Mouse (Mus musculus) CD4-positive helper T cell, adult 2 months (primary cell): ENCODE results near the gene Cerk.
"Not testable (repeated sequence)": the region's sequence is repeated elsewhere in the genome, so short reads cannot be mapped to it uniquely, and the experiment has no call there.

Experiments used
- DNase-seq: peaks from one replicate; pipeline ENCODE4 v3.0.0-alpha.2; 2012; ENCODE audit warnings: low read depth, missing footprints, low spot score

Cerk gene

DNA sequence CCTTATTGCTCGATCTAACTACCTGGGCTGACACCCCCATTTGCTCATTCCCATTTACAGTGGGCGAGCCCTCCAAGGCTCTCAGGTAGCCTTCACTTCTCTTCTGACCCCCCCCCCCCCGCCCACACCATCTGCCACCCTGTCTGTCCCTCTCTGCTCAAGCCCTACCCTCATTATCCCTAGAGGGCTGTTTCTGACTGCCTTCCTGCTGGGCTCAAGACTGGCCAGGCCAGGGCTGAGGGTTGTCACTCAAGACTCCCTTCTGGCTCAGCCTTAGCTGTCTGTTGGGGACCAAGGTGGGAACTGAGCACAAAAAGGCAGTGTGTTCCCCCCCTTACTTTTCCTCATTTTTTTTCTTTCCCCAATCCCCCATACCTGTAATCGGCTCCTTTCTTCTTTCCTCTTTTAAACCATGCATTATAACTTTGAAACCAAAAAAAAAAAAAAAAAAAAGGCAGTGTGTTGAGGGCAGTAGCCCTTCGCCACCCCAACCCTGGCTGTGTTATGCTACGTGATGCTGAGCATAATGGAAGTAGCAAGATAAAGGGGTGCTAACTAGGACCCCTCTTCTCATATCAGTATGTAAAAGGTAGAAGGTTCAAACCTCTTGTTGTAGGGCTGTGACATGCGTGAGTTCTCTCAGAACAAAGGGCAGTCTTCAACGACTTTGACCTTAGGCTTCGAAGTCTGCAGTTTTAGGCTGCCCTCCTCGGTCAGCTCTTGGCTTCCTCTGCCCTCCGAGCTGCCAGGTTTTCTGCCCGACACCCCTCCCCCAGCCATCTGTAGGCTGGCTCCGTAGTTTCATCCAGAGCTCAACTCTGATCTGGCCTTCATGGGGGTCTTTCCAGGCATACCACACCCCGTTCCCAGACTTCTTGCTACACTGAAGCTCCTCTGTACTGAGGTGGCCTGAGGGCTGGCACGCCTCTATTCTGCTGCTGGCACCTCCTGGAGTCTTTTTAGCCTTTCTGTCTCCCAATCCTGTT lies 68.5 kb downstream of the Cerk start:
- no peak for DNase-seq

DNA sequence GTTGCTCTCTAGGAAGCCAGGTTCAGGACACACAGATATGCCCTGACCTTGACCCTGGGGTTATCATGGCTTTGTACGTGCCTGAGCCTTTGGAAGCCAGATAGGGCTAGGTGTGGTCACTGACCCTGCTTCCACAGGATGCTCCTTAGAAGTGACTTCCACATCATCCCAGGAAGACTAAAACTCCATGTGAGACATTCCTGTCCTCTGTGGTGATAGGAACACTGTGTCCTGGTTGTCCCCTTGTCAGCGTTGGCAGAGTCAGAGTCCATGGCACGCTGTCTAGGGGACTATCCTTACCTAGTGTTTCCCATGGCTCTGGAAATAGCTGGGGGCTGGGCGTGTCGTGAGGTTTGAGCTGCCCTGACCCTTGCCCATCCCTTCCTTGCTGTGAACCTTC lies 69.5 kb downstream of the Cerk start:
- DNase-seq, result no peak

DNA sequence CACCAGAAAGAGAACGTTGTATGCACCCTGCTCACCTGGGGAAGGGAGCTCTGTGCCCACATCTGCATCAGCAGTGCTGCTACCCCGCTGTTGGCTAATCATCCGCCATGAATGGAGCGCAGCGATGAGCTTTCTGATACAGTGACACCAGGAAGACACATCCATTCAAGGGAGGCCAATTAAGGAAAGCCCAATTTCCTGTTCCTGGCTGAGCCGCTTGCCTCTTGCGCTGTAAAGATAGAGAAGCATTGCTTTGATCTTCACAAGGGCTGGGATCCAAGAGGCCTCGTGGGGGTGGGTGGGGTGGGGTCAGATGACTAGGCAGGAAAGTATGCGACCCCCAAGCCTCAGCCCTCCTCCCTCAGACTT lies 72.6 kb downstream of the Cerk start:
- DNase-seq, result peak; percentile 28

DNA sequence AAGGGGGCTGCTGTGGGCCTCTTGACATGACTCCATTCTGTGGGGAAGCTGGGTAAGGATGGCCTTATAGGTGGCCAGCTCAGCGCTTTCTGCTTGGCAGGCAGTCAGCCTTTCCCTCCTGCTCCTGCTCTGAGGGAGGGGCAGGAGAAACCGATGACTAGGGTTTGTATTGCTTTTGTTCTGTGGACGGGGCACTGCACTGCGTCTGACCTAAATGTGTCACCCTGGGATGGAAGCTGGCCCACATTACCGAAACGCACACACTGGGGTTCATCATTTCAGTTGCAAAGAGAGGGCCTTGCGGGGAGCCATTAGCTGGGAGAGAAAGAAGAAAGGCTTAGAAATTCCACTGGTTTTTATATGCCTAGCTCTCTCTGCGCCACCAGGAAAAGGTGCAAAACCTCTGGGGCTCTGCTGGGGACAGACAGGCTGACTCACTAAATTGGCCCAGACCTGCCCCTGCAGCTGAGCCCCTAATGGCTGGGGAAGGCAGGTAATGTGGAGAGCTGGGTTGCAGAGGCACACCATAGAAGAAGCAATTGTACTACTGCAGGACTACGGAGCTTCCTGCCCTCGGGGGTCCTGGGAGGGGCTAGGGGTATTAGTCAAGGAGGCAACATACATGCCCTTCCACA lies 73.1 kb downstream of the Cerk start:
- no peak for DNase-seq

DNA sequence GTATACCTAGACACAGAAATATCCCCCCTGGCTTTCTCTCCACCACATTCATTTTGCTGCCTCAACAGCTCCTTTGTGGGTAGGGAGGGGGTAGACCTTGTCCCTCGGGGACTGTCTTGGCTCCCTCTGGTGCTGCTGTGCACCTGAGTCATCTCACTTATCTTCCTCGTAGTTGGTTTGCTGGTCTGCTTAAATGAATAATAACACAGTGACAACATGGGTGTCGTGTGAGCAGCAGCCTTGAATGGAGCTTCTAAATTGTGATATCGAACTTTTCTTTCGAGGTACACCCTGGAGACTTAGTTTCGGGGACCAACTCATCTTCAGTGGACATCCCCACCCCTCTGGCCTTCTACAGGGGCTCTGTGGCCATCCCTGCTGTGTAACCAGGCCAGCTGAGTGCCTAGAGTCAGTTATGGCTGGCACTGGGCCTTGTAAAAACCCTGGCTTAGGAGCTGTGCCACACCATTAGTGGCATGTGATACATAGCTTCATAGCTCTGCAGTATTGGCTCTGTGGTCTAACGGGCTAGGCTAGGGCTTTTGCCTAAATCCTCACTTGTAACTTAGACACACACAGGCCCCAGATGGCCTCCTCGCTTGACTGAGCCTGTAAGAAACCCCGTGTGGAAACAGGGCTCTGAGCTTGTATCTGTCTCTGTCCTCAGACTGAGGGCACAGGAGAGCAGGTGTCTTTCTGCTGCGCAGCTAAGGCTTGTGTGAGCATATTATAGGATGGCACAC lies 75.4 kb downstream of the Cerk start:
- no peak for DNase-seq

DNA sequence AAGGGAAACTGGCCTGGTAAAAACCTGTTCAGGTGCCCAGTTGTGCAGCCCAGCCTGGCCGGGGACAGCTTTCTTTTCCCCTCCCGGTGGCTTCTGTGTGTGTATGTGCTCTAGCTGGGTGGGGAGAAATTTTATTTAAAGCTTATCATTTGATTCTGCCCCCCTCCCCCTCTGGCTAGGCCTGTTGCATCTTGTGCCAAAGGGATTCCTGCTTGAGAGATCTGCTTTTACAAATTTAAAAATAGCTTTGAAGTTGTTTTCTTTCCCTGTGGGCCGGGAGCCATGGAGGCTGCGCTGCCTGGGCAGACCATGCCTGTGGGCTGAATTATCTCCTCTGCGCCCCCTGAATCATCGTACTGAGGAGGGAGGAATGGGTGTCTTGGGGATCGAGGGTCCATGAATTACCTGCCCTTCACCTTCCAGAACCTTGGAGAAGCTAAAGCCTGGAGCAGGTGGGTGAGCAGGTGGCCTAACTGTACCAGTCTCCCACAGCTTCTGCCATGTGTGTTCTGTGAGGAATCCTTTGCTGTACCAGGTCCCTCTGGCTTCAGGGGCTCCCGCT lies 76.2 kb downstream of the Cerk start:
- no peak for DNase-seq

DNA sequence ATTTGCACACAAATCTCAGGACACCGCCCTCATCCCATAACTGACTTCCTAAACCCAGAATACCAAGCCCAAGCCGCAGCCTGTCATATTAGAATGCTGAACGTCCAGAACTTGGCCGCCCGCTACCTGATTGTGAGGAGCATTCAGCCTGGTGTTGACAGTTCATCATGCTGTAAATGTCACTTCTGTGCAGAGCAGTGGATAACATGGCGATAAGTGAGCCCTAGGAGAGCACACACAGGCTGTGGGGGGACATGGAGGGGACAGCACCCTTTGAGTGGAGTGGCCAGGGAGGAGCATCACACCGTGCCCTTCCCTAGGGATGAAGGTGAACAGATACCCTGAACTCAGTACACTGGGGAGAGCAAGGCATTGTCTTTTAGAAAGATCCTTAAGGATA lies 76.7 kb downstream of the Cerk start:
- DNase-seq, result no peak

DNA sequence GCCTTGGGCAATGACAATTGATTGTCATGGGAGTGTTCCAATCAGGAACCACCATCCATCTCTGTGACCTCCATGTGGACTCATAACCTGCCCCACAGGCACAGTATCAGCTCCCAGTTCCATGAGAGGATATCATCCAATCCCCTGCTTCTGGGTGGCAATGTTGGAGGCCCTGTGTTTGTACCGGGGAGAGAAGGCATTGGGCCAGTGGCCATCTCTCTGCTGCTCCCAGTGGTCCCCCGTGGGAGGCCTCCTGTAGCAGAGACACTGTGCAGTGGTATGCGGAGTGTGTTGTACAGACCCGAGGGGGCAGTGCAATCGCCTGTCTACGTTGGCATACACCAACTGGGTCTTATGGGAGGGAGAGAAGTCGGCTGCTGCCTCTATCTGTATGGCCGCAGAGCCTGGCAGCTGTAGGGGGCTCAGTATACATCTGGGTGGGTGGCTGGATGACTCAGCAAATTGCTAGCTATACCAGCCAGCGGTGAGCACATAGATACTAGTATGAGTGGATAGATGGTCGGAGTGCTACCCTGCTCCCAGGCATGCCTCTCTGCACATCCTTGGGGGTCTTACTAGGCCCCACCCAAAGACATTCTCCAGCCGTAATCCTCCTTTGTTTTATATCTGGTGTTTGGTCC lies 78.0 kb downstream of the Cerk start:
- DNase-seq, result no peak

DNA sequence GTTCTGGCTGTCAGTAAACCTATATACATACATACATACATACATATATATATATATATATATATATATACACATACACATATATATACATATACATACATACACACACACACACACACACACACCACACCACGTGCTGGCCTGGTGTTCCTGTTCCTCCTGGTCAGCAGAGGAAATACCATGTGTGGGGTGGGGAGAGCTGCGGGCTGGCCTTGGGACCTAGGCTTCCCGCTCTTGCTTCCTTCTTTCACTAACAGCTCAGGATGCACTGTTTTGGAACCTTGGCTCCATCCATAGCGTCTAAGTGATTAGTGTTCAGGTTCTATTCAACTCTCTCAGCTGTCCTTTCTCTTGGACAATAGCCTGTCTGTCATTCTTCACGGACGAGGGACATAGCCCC lies 80.2 kb downstream of the Cerk start:
- no peak for DNase-seq

DNA sequence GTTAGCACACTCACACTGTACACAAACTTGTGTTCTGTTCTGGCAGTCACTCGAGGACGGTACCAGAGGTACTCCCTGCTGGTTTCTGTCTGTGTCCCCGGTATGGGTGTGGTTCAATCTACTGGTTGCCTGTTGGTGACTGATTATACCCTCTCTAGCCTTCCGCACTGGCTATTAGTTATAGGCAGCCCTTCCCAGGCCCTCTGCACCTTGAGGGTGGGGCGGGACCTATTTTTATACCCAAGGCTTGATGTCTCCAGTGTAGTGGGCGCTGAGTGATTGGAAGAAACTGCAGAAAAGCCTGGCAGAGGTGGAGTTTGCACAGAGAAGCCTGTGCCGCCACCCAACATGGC lies 80.6 kb downstream of the Cerk start:
- DNase-seq, result no peak

DNA sequence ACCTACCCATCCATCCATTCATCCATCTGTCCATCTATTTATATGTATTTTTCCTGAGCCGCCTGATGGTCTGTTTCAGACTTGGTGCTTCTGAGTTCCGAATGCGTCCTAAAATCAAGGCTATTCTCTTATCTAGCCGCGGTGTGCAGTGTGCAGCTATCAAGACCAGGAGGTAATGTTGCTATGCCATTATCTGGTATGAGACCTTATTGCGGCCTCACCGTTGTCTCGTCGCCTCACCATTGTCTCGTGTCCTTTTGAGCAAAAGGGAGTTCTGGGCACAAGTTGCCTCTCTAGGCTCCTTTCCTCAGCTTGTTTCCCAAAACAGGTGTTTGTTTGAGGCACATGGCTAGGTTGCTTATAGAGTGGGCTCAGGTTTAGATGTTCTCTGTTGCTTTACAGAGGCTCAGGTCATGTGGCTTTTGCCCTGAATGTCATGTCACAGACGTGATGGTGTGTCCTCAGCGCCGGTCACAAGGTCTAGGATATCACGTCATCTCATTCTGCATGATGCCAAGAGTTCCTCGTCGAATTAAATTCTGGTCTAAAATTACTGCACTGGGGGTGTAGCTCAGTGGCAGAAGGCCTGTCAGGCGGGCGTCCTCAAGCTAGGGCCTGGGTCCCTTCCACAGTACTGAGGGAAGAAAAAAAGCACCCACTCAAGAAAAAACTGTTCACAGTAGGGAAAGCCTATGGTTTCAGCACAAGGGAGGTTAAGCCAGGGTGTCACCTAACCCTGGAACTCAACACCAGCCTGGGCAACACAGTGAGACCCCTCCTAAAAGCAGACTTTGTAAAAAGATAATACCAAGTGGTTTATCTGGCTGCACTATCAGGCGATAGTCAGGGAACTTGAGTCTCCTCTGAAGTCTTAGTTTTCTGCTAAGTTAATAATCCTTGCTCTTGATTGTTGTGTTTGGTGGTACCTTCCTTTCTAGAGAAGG lies 81.3 kb downstream of the Cerk start:
- DNase-seq, result no peak

DNA sequence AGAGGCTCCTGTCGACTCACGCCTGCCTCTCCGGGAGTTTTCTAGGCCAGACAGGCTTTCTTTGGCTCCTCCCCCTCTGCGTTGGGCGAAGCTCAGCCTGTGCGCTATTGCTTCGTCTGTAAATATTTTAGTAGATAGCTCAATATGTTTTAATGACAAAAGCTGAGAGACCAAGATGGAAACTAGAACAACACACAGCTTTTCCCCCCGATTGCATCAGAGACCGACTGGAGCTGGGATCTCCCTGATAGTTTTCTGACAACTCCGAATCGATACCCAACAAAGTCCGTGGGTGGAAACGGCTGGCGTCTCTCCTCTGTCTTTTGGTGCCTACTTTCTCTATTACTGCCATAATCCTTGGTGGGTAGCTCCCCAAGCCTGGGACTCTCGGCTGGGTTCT lies 83.6 kb downstream of the Cerk start:
- DNase-seq, result no peak

DNA sequence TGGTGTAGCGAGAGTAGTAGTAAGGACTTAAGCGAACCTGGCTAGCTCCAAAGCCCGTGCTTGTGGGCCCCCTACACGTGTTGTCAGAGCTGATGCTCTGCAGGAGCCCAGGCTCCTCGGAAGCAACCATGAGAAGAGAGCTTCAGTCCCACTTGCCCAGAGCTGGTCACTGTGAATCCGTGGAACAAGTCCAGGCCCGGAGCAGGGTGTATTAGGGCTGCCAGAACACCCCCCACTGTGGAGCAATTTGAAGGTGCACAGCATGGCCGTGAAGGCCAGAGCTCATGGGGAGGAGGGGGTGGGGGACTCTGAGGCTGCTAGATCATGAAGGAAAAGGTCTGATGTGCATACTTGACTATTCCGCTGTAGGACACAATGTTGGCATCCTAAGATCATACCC lies 84.4 kb downstream of the Cerk start:
- DNase-seq, result no peak

DNA sequence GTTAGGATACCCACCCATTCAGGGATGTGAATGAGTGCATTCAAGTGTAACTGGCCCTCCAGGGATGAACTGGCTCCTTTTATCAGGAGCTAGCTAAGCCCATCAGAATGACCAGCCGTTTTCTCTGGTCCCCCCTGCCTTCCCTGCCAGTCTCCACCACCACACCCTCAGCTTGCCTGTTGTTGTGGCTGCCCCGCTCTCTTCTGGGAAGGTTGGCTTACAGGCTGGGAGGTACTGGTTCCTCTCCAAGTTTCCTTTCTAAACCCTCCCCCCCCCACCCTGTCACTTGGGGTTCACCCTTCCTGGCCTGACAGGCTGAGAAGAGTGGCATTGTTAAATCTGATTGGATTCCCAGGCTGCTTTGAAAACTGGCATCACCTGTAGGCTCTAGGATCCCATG lies 88.1 kb downstream of the Cerk start:
- no peak for DNase-seq

DNA sequence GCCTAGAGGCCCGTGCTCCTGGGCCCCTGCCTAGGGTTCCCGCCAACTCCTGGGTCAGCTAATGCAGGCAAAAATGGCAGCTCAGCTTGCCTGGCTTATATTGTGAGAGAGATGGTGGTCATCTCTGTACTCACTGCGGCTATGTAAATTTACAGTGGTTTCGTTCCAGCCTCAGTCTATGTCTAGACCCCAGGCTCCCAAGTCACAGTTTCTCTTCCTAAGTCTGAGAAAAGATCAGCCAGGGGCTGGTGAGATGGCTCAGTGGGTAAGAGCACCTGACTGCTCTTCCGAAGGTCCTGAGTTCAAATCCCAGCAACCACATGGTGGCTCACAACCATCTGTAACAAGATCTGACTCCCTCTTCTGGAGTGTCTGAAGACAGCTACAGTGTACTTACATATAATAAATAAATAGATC lies 89.3 kb downstream of the Cerk start:
- DNase-seq, result not testable (repeated sequence)

DNA sequence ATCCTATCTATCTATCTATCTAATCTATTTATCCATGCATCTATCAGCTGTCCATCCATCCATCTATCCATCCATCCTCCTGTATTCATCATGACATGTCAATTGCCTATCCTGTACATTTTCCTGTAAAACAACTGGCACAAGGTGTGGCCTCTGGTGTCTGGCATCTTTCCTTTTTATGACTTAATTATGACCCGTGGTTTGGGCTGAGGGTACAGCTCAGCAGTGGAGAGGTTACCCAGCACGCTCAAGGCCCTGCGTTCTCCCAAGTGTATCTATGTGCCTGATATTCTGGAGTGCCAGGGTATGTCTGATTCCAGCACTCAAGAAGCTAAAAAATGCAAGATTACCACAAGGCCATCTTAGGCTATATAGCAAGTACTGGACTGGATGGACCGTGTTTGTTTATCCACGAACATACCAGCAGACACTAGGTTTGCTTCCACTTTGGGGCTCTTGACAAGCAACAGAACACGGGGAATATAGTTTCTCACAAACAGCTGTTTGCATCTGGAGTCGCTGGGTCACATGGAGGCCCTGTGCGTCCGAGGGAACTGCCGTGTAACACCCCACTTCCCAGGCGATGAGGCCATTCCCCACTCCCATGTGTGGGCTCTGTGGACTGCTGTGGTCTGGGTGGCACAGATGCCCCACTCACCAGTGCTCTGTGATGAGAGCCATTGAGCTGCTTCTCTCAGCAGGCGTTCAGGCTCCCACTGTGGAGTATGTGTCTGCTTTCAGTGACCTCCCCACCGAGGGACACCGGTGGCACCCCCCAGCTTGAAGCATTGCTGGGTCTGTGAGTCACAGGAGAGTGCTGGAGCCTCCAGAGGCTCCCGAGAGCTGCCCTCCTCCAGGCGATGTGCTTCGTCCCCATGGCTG lies 90.0 kb downstream of the Cerk start:
- DNase-seq, result no peak

DNA sequence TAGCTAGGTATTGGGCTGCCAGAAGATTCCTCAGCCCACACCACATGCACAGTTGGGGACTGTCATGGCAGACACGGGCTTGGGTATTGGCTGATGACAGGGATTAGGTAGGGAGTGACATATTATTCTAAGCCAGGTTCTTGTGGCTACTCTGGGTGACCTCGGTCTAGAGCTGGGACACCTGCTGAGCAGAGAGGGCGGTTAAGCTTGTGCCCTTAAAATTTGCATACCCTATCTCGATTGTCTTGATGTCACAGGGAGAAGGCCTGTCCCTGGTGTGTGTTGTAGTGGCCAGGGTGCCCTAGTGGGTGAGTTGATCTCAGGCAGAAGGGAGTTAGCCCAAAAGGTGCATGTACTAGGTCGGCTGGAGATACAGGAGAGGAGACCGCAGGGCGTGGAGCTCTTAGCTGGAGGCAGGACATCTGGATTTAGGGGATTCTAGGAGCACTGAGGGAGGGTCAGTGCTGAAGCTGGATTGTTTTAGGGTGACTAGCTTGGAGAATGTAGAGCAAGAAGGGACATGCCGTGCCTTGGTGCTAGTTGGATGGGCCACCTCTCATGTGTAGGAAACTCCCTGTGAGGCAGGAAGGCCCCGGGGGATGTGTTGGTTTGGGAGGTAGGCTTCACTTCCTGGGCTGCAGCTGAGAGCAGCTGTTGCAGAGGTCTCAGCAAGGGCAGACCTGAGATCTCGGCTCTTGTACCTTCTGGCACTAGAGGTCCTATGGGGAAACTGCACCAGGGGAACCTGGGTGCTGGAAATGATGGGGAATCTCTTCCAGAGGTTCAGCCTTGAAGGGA lies 91.4 kb downstream of the Cerk start:
- peak; percentile 36 for DNase-seq

DNA sequence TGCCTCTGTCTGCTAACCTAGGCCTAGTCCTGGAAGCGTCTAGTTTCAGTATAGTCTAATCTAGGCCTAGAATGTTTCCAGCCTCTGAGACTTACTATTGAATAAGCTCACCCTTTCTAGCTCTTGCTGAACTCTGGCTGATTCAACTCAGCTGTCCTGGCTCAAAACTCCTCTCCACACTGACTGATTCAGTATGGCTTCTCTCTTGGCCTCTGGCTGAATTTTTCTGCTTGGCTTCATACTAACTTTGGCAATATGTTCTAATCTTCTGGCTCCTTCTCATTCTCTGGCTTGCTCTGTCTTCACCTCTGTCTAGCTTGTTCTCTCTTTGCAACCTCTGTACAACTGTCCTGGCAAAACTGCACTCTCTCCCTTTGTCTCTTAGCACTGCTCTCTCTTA lies 92.7 kb downstream of the Cerk start:
- no peak for DNase-seq
